Mouse (Mus musculus): ENCODE measurements around the gene AC140267.1.

DNA sequence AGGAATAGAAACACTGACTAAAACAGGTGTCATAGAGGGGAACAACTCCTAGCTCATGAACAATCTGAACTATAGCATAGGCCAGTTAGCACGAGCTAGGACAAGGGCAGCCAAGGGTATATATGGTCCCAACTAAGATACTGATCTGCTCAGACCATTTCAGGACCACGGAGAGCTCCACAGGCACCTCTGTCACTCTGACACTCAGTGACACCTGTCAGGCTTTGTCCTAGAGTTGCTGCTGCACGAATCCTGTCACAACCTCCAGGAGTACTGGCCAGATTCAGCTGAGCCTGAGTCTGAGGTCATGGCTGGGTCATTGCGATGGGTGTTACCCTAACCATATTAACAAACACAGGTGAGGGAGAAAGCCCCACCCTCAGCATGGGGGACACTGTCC, 32.2 kb upstream of the AC140267.1 start:
- TF ChIP-seq POLR2A (IDR thresholded peaks at IDR 0.05; ENCODE audit: borderline replicate concordance, extremely low read depth, low read depth, low read length) (no peak), CTCF (IDR thresholded peaks at IDR 0.05; ENCODE audit: insufficient read depth, low read length) (no peak)
